Mouse (Mus musculus): ENCODE data around the gene Atp2b4.

Gene Atp2b4

DNA sequence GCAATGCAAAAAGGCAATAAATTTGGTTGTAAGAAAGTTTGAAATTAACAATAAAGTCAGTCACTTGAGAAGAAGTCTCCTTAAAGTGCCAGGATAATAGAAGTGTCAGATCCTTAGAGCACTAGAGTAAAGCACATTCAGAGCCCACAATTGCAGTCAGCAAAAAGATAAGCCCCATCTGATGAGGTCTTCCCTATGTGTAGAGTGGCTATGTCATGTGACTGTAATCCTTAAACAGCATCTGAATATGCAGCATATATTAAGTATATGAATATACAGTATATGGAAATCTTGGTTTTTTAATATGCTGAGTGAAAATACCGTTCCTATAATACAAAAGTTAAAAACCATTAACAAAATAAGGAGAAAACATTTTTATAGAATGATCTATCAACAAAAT is 147.8 kb downstream of the Atp2b4 start:
- DNase-seq (ENCODE audit: low spot score), result no peak

DNA sequence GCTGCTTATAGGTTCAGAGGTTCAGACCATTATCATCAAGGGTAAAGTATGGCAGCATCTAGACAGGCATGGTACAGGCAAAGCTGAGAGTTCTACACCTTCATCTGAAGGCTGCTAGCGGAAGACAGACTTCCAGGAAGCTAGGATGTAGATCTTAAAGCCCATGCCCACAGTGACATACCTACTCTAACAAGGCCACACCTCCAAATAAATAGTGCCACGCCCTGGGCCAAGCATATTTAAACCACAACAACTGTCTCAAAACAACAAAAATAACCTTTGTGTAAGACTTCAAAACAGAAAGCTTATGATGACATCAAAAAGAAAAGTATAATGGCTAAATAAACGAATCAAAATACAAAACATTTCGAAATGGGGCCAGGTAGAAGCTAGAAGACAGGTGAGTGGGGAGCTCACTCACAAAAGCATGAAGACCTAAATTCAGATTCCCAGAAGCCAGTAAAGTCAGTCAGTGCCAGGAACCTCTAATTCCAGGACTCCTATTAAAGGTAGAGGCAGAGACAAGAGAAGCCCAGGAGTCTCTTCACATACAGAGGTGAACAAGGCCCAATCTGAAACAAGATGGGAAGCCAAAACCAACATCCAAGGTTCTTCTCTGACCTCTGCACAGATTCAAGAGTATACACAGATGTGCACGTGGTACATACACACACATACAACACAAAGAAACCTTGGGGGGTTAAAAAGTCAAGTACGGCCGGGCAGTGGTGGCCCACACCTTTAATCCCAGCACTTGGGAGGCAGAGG is 150.4 kb downstream of the Atp2b4 start:
- no peak for DNase-seq (ENCODE audit: low spot score)
